Mouse (Mus musculus): ENCODE measurements around the gene Flvcr2. TPM values are rescaled to one million over a fixed set of nuclear protein-coding genes. Genes with fewer than 3 reads are reported as not detected.
A peak's percentile ranks its signal among the peaks of the same experiment; 100 is the strongest.

Flvcr2 gene
- polyA plus RNA-seq, 1 experiment from 2014 or later: 1.9 TPM

DNA sequence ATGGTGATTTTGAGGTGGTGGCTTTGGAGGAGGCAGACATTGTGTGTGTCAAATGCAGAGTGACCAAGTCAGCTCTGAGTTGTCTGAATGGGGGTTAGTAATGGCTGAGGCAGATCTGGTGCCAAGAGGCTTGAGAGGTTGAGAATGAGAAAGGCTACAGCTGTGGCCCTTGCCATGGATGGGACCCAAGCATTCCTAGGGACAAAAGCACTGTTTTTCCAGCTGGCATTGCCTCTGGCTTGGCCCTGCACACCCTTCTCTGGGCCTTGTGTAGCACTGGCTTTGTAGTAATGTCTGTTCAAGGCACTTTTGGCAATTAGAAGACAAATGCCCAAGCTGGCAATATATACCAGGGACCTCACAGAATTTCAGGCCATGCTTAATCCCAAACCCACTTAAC, 64.6 kb downstream of the Flvcr2 start:
- Histone ChIP-seq H3K36me3 (peaks cover 34% of the 10 kb centered on the region), H3K4me2 (replicated peaks) (no peak overlapping the region), H3K27me3 (no peaks in the 10 kb centered on the region), H3K9me3 (no peaks in the 10 kb centered on the region), H3K27ac (no peak overlapping the region), H3K4me3 (no peak overlapping the region), H3K4me1 (no peaks in the 10 kb centered on the region), H3K9ac (no peak overlapping the region)
- no peak for ATAC-seq (ENCODE audit: insufficient number of reproducible peaks, insufficient read depth, low FRiP score, low TSS enrichment)

DNA sequence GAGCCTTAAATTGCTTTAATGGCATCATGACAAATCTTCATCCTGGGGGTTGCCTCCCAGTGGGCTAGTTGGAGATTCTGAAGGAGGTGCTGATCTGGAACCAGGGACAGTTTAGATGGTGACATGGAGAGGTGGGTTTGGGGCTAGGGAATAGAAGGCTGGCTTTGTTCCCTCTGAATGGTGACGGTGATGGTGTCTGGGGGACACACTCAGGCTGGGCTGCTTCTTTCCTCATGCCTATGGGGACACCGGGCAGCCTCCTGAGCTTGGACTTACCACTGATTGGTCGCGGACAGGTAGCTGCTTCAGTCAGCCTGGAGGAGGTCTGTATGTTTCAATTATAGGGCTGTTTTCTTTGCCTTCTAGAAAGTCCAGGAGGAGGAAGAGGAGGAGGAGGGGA, 65.3 kb downstream of the Flvcr2 start:
- peaks cover 40% of the 10 kb centered on the region for H3K36me3 ChIP-seq
- 97% methylated on average over 4 of the region's 4 CpGs for WGBS
- no peaks in the 10 kb centered on the region for H3K9me3 ChIP-seq

DNA sequence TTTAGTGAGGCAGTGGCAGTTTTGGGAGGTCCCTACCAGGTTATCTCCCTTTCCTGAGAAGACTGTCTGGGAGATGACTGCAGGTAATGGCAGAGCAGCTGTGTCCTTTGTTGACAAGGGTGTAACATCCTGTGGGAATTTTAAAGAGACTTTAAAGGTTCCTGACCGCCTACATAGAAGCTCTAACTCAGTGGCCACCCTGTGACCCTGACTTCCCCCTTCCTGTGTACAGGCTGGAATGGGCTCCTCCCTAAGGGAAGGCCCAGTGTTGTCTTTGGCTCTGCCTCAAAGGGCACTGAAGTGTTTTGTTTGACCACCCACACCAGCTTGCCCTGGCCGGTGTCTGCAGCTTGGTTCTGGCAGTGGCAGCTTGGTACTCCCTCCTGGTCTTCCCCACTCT, 67.3 kb downstream of the Flvcr2 start:
- Histone ChIP-seq H3K36me3 (peaks cover 52% of the 10 kb centered on the region), H3K4me2 (replicated peaks) (no peak overlapping the region), H3K9me3 (no peaks in the 10 kb centered on the region), H3K4me3 (no peak overlapping the region), H3K27ac (no peak overlapping the region), H3K4me1 (no peaks in the 10 kb centered on the region), H3K27me3 (no peaks in the 10 kb centered on the region), H3K9ac (no peak overlapping the region)
- WGBS: 68% methylated on average over 2 of the region's 2 CpGs
- ATAC-seq (ENCODE audit: insufficient number of reproducible peaks, insufficient read depth, low FRiP score, low TSS enrichment): no peak

More for the DNA sequence above, 65.3 kb downstream of the Flvcr2 start:
- H3K27ac ChIP-seq: no peak overlapping the region
- H3K27me3 ChIP-seq: no peaks in the 10 kb centered on the region
- H3K9ac ChIP-seq: no peak overlapping the region
- H3K4me2 ChIP-seq (replicated peaks): no peak overlapping the region
- no peaks in the 10 kb centered on the region for H3K4me1 ChIP-seq
- ATAC-seq (ENCODE audit: insufficient number of reproducible peaks, insufficient read depth, low FRiP score, low TSS enrichment): no peak
- no peak overlapping the region for H3K4me3 ChIP-seq

DNA sequence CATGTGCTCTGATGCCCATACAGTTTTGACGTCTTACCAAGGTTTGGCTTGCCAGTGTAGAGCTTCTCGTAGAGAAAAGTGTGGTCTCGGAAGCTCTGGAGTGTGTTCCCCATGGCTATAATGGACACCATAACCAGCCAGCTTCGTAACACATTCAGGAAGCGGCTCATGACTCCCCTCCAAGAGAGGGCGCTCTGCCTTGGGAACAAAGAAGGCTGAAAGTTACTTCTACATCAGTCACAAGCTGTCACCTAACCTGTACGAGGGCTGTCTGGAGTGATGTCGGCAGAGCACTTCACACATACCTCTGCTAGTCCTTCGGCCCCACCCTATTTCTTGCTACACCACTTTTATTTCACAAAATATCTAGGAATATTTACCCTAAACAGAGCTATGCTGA, 75.7 kb downstream of the Flvcr2 start:
- H3K4me1 ChIP-seq: peaks cover 12% of the 10 kb centered on the region
- H3K4me3 ChIP-seq: no peak overlapping the region
- no peaks in the 10 kb centered on the region for H3K9me3 ChIP-seq
- 78% methylated on average over 9 of the region's 9 CpGs for whole genome bisulfite sequencing
- no peak overlapping the region for H3K4me2 ChIP-seq (replicated peaks)
- ATAC-seq (ENCODE audit: insufficient number of reproducible peaks, insufficient read depth, low FRiP score, low TSS enrichment): no peak
- no peak overlapping the region for H3K9ac ChIP-seq
- H3K27me3 ChIP-seq: no peaks in the 10 kb centered on the region
- no peak overlapping the region for H3K27ac ChIP-seq
- peaks cover 31% of the 10 kb centered on the region for H3K36me3 ChIP-seq

GRCm38 (mm10) chr12:85824438-85825264, 78.3 kb downstream of the Flvcr2 start, which contains the start of the genes Erg28 and Ttll5:
Gene Erg28, minus strand, starts transcription at chr12:85824550.
Gene Ttll5, plus strand, starts transcription at chr12:85824659.
- Histone ChIP-seq H3K4me3 (peak within 1 kb of the TSS; percentile 83), H3K27me3 (no peaks in the 10 kb centered on the region), H3K36me3 (peaks cover 24% of the 10 kb centered on the region; the same call in 1 of the 2 replicates)

GRCm38 (mm10) chr12:85825361-85825760, 79.0 kb downstream of the Flvcr2 start:
- no peak for ATAC-seq (ENCODE audit: insufficient number of reproducible peaks, insufficient read depth, low FRiP score, low TSS enrichment)
- peaks cover 12% of the 10 kb centered on the region for H3K4me1 ChIP-seq
- no peaks in the 10 kb centered on the region for H3K9me3 ChIP-seq
- H3K27me3 ChIP-seq: no peaks in the 10 kb centered on the region
- peaks cover 18% of the 10 kb centered on the region; the same call in 1 of the 2 replicates for H3K36me3 ChIP-seq
- peak overlapping the region; percentile 97 for H3K27ac ChIP-seq
- peak overlapping the region; percentile 83 for H3K4me3 ChIP-seq
- peak overlapping the region; percentile 86 for H3K4me2 ChIP-seq (replicated peaks)
- WGBS: 14% methylated on average over 8 of the region's 8 CpGs
- H3K9ac ChIP-seq: peak overlapping the region; percentile 70

More at GRCm38 (mm10) chr12:85824438-85825264, 78.3 kb downstream of the Flvcr2 start, which contains the start of the genes Erg28 and Ttll5:
- under 1% methylated on average over 67 of the region's 67 CpGs for WGBS
- Histone ChIP-seq H3K4me2 (replicated peaks) (peak within 1 kb of the TSS; percentile 86), H3K9ac (peak within 1 kb of the TSS; percentile 70), H3K9me3 (no peaks in the 10 kb centered on the region), H3K27ac (peak within 1 kb of the TSS; percentile 97), H3K4me1 (peaks cover 12% of the 10 kb centered on the region)
- ATAC-seq (ENCODE audit: insufficient number of reproducible peaks, insufficient read depth, low FRiP score, low TSS enrichment): peak; percentile 99

DNA sequence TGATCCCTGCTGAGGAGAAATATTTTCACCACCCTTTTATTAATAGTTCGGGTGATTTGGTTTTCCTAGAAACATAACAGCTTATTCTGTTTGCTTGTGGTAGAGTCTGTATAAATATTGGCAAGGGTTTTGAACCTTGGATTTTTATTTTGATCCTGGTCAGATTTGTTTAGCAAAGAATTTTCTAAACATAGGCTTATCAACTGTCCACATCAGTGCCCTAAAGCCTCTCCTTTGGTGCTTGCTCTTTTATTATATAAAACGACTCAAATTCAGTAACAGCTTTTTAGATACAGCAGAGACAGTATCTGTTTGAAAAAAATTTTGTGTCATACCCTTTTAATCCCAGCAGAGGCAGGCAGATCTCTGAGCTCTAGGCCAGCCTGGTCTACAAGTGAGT, 79.5 kb downstream of the Flvcr2 start:
- 0 out of 2 replicates have a peak overlapping the region, but pooled peaks have one; percentile 83 for H3K4me3 ChIP-seq
- no peaks in the 10 kb centered on the region for H3K27me3 ChIP-seq
- peaks cover 18% of the 10 kb centered on the region; the same call in 1 of the 2 replicates for H3K36me3 ChIP-seq
- WGBS: 82% methylated on average over 2 of the region's 2 CpGs
- H3K4me1 ChIP-seq: peaks cover 12% of the 10 kb centered on the region
- no peaks in the 10 kb centered on the region for H3K9me3 ChIP-seq
- peak overlapping the region; percentile 86 for H3K4me2 ChIP-seq (replicated peaks)
- no peak for ATAC-seq (ENCODE audit: insufficient number of reproducible peaks, insufficient read depth, low FRiP score, low TSS enrichment)
- no peak overlapping the region for H3K9ac ChIP-seq
- no peak overlapping the region for H3K27ac ChIP-seq

DNA sequence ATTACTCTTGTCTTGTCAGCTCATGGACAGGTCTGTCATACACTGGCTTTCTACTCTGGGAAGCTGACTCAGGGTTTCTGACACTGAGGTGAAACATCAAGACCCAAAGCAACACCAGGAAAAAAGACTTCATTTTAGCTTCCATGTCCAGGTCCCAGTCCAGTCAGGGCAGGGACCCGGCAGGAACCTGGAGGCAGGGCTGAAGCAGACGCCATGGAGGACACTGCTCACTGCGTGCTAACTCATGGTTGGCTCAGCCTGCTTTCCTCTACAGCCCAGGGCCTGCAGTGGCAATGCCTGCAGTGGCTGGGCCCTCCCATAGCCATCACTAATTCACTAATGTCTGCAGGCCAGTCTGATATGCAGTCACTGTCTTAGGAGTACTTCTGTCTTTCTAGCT, 82.5 kb downstream of the Flvcr2 start:
- 0 out of 2 replicates have a peak, but pooled peaks cover 23% of the 10 kb centered on the region for H3K36me3 ChIP-seq
- WGBS: 86% methylated on average over 3 of the region's 3 CpGs
- no peak overlapping the region for H3K4me3 ChIP-seq
- H3K9me3 ChIP-seq: no peaks in the 10 kb centered on the region
- H3K27me3 ChIP-seq: no peaks in the 10 kb centered on the region
- H3K4me1 ChIP-seq: peaks cover 4% of the 10 kb centered on the region
- no peak overlapping the region for H3K4me2 ChIP-seq (replicated peaks)
- no peak overlapping the region for H3K9ac ChIP-seq
- H3K27ac ChIP-seq: no peak overlapping the region
- ATAC-seq (ENCODE audit: insufficient number of reproducible peaks, insufficient read depth, low FRiP score, low TSS enrichment): no peak

DNA sequence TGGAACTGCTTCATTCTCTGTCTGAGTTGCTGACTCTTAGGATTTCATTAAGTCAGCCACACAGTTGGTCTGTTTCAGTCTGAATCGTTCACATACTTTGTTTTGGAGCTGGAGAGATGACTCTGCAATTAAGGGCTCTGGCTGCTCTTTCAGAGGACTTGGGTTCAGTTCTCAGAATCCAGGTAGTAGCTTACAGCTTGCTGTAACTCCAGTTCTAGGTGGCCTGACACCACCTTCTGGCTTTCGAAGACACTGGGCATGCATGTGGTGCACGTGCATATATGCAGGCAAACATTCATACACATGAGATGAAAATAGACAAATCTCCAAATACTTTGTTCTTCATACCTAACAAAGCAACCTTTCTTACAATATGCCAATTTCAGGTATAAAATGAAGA, 83.5 kb downstream of the Flvcr2 start:
- H3K4me1 ChIP-seq: peaks cover 3% of the 10 kb centered on the region; the same call in 1 of the 2 replicates
- ATAC-seq (ENCODE audit: insufficient number of reproducible peaks, insufficient read depth, low FRiP score, low TSS enrichment): no peak
- H3K4me2 ChIP-seq (replicated peaks): no peak overlapping the region
- H3K4me3 ChIP-seq: no peak overlapping the region
- H3K36me3 ChIP-seq: 0 out of 2 replicates have a peak, but pooled peaks cover 23% of the 10 kb centered on the region
- no peaks in the 10 kb centered on the region for H3K9me3 ChIP-seq
- no peaks in the 10 kb centered on the region for H3K27me3 ChIP-seq
- no peak overlapping the region for H3K9ac ChIP-seq
- H3K27ac ChIP-seq: no peak overlapping the region
- WGBS: 93% methylated on average over 3 of the region's 3 CpGs

GRCm38 (mm10) chr12:85830691-85831090, 84.4 kb downstream of the Flvcr2 start:
- 0 out of 2 replicates have a peak, but pooled peaks cover 3% of the 10 kb centered on the region for H3K4me1 ChIP-seq
- no peaks in the 10 kb centered on the region for H3K9me3 ChIP-seq
- no peak overlapping the region for H3K4me3 ChIP-seq
- ATAC-seq (ENCODE audit: insufficient number of reproducible peaks, insufficient read depth, low FRiP score, low TSS enrichment): no peak
- WGBS: 92% methylated on average over 3 of the region's 3 CpGs
- H3K27ac ChIP-seq: no peak overlapping the region
- no peak overlapping the region for H3K9ac ChIP-seq
- H3K27me3 ChIP-seq: no peaks in the 10 kb centered on the region
- 0 out of 2 replicates have a peak, but pooled peaks cover 23% of the 10 kb centered on the region for H3K36me3 ChIP-seq
- H3K4me2 ChIP-seq (replicated peaks): no peak overlapping the region

GRCm38 (mm10) chr12:85834543-85834942, 88.2 kb downstream of the Flvcr2 start:
- no peak for ATAC-seq (ENCODE audit: insufficient number of reproducible peaks, insufficient read depth, low FRiP score, low TSS enrichment)
- Histone ChIP-seq H3K4me1 (no peaks in the 10 kb centered on the region), H3K36me3 (0 out of 2 replicates have a peak, but pooled peaks cover 10% of the 10 kb centered on the region), H3K4me2 (replicated peaks) (no peak overlapping the region), H3K9ac (no peak overlapping the region), H3K9me3 (no peaks in the 10 kb centered on the region), H3K4me3 (no peak overlapping the region), H3K27ac (no peak overlapping the region), H3K27me3 (no peaks in the 10 kb centered on the region)
- WGBS: 77% methylated on average over 2 of the region's 2 CpGs

DNA sequence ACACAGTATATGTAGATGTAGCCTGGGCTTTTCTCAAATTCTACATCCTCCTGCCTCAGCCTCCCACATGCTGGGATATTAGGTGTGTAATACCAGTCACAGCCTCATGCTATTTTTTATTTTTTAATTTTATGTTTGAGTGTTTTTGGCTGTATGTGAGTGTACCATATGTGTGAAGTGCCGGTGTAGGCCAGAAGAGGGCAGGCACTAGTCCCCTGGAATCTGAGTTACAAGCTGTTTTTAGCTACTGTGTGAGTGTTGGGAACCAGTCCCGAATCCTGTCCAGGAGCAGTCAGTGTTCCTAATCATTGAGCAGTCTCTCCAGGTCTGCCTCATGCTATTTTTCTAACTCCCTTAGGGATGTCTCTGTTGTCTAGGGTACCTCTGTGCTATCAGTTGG, 91.4 kb downstream of the Flvcr2 start:
- H3K27ac ChIP-seq: no peak overlapping the region
- no peak overlapping the region for H3K4me3 ChIP-seq
- no peak overlapping the region for H3K4me2 ChIP-seq (replicated peaks)
- 81% methylated on average over 2 of the region's 2 CpGs for WGBS
- no peaks in the 10 kb centered on the region for H3K27me3 ChIP-seq
- ATAC-seq (ENCODE audit: insufficient number of reproducible peaks, insufficient read depth, low FRiP score, low TSS enrichment): no peak
- no peaks in the 10 kb centered on the region for H3K4me1 ChIP-seq
- H3K9me3 ChIP-seq: no peaks in the 10 kb centered on the region
- H3K36me3 ChIP-seq: 0 out of 2 replicates have a peak, but pooled peaks cover 2% of the 10 kb centered on the region
- no peak overlapping the region for H3K9ac ChIP-seq
